Mouse (Mus musculus): ENCODE measurements around the gene Olfr799.

Gene Olfr799

GRCm38 (mm10) chr10:129637184-129637583 is at the start of gene Olfr799:
Gene Olfr799, plus strand, starts transcription at chr10:129637484.
- no peak for DNase-seq (ENCODE audit: extremely low spot score)

- DNase-seq (ENCODE audit: extremely low spot score): no peak
These were observed 24.8 kb upstream of the Olfr799 start, which contains the start of gene Olfr796 for GRCm38 (mm10) chr10:129612470-129612869. Gene Olfr796, minus strand, starts transcription at chr10:129612570.

GRCm38 (mm10) chr10:129621724-129622123 is 15.6 kb upstream of the Olfr799 start:
- no peak for DNase-seq (ENCODE audit: extremely low spot score)

- DNase-seq (ENCODE audit: extremely low spot score): no peak
These were observed 14.0 kb upstream of the Olfr799 start for GRCm38 (mm10) chr10:129623251-129623650.

GRCm38 (mm10) chr10:129627834-129628233 is 9.4 kb upstream of the Olfr799 start, which contains the start of gene Olfr798:
Gene Olfr798, minus strand, starts transcription at chr10:129627934.
- DNase-seq (ENCODE audit: extremely low spot score): no peak

- no peak for DNase-seq (ENCODE audit: extremely low spot score)
These were observed 14.5 kb downstream of the Olfr799 start for GRCm38 (mm10) chr10:129651763-129652162.

- no peak for DNase-seq (ENCODE audit: extremely low spot score)
These were observed 20.1 kb downstream of the Olfr799 start, which contains the start of gene Olfr800 for GRCm38 (mm10) chr10:129657394-129657793. Gene Olfr800, plus strand, starts transcription at chr10:129657694.

- DNase-seq (ENCODE audit: extremely low spot score): no peak
These were observed 36.5 kb downstream of the Olfr799 start, which contains the start of gene Olfr801 for GRCm38 (mm10) chr10:129673765-129674164. Gene Olfr801, minus strand, starts transcription at chr10:129673865.

GRCm38 (mm10) chr10:129688069-129688468 is 50.8 kb downstream of the Olfr799 start, which contains the start of gene Olfr802:
Gene Olfr802, minus strand, starts transcription at chr10:129688169.
- no peak for DNase-seq (ENCODE audit: extremely low spot score)

- DNase-seq (ENCODE audit: extremely low spot score): no peak
These were observed 56.9 kb downstream of the Olfr799 start, which contains the start of gene Olfr803 for GRCm38 (mm10) chr10:129694186-129694585. Gene Olfr803, minus strand, starts transcription at chr10:129694286.
